Mouse (Mus musculus) midbrain, embryonic 14.5 days (tissue): Measurements from ENCODE around the gene Cst6. TPM values are rescaled to one million over a fixed set of nuclear protein-coding genes. Genes with fewer than 3 reads are reported as not detected.

Experiments
- polyA plus RNA-seq: library from polyadenylated mRNA; unstranded; fragments of >200 nt; fragmentation: Nextera tagmentation; extraction: Ambion mirVana; gene quantifications from 2 replicates; pipeline ENCODE4 v1.2.1, GENCODE M21; 2014

The Cst6 gene
- polyA plus RNA-seq, 1 experiment from 2014 or later, result 7.7 TPM

Other genes starting within 250 kb of the Cst6 start
- 227 and 228 TPM in 2 replicates for gene Rab1b, start 242.5 kb downstream of the Cst6 start, polyA plus RNA-seq
- 52.5 and 59.0 TPM in 2 replicates for gene Klc2, start 231.0 kb downstream of the Cst6 start, polyA plus RNA-seq
- gene Pacs1, start 76.5 kb downstream of the Cst6 start, polyA plus RNA-seq, result 42.4 and 48.4 TPM in 2 replicates
- gene Sf3b2, start 54.1 kb downstream of the Cst6 start, polyA plus RNA-seq, result 291 and 365 TPM in 2 replicates
- gene Gal3st3, start 51.2 kb downstream of the Cst6 start, polyA plus RNA-seq, result 29.0 and 35.5 TPM in 2 replicates
- gene Catsper1, start 13.8 kb downstream of the Cst6 start, polyA plus RNA-seq, result not detected in 2 replicates
- gene Eif1ad, start 17.2 kb upstream of the Cst6 start, polyA plus RNA-seq, result 36.4 and 36.6 TPM in 2 replicates
- 330 and 375 TPM in 2 replicates for gene Banf1, start 17.6 kb upstream of the Cst6 start, polyA plus RNA-seq
- gene Sart1, start 39.1 kb upstream of the Cst6 start, polyA plus RNA-seq, result 57.1 and 61.1 TPM in 2 replicates
- gene Tsga10ip, start 53.0 kb upstream of the Cst6 start, polyA plus RNA-seq, result 0.12 TPM in 1 of 2 replicates, not detected in the other
- 225 and 299 TPM in 2 replicates for gene Drap1, start 75.4 kb upstream of the Cst6 start, polyA plus RNA-seq
- gene AI837181, start 75.6 kb upstream of the Cst6 start, polyA plus RNA-seq, result 53.7 and 65.2 TPM in 2 replicates
- not detected in 2 replicates for gene Fosl1, start 98.0 kb upstream of the Cst6 start, polyA plus RNA-seq
- 7.6 and 9.1 TPM in 2 replicates for gene Ccdc85b, start 108.3 kb upstream of the Cst6 start, polyA plus RNA-seq
- gene Fibp, start 111.0 kb upstream of the Cst6 start, polyA plus RNA-seq, result 169 and 199 TPM in 2 replicates
- gene Ctsw, start 118.9 kb upstream of the Cst6 start, polyA plus RNA-seq, result 4.3 and 4.9 TPM in 2 replicates
- 18.0 and 28.7 TPM in 2 replicates for gene Efemp2, start 124.4 kb upstream of the Cst6 start, polyA plus RNA-seq
- gene Mus81, start 138.8 kb upstream of the Cst6 start, polyA plus RNA-seq, result 43.4 and 49.3 TPM in 2 replicates
- 4,021 and 4,124 TPM in 2 replicates for gene Cfl1, start 140.9 kb upstream of the Cst6 start, polyA plus RNA-seq
- 0.36 TPM in 2 replicates for gene 1700020D05Rik, start 154.2 kb upstream of the Cst6 start, polyA plus RNA-seq
- 89.8 and 98.4 TPM in 2 replicates for gene Snx32, start 161.0 kb upstream of the Cst6 start, polyA plus RNA-seq
- not detected in 2 replicates for gene Ovol1, start 211.1 kb upstream of the Cst6 start, polyA plus RNA-seq
- 1.6 and 2.8 TPM in 2 replicates for gene Ap5b1, start 218.5 kb upstream of the Cst6 start, polyA plus RNA-seq